Mouse (Mus musculus): ENCODE data around the gene Fkbp6.

- TF ChIP-seq CTCF (IDR thresholded peaks at IDR 0.05; ENCODE audit: low read depth) (no peak), EP300 (IDR thresholded peaks at IDR 0.05; ENCODE audit: low read depth) (no peak)
These were observed 32.9 kb upstream of the Fkbp6 start for GRCm38 (mm10) chr5:135382746-135383145.
